Mouse (Mus musculus): ENCODE data around the gene Gm4788. TPM values are rescaled to one million over a fixed set of nuclear protein-coding genes. Genes with fewer than 3 reads are reported as not detected.
"Not testable (repeated sequence)": the region's sequence is repeated elsewhere in the genome, so short reads cannot be mapped to it uniquely, and the experiment has no call there.

Gene Gm4788
- total RNA-seq (2021), result not detected
- polyA plus RNA-seq (2012; rRNA removed), result not detected in 2 replicates
- long read RNA-seq, result 0 reads

DNA sequence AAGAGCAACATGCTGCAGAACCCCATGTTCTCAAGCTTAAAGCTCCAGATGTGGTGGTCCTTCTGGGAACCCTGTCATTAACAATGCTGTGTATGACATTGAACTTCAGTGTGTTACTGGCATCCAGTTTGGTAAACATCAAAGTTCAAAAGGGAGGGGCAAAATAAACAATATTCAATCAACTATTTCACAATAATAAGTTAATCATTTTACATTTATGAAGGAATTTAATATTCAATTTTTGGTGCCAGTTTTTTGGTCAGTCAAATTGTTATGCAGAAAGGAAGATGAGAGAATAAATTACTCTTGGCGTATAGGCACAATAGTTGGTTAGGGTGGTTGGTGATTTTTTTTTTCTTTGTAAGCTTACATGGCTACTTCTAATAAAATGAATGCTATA, at the start of gene Gm4788:
TSS of gene Gm4788 (minus strand) at position 101 of the 400 bp plus-strand sequence.
- H3K27me3 ChIP-seq (ENCODE audit: control insufficient read depth, insufficient read depth, low read length), result no peaks in the 10 kb centered on the region
- no peaks in the 10 kb centered on the region for H3K4me1 ChIP-seq (ENCODE audit: control insufficient read depth, insufficient read depth, low read length)
- intact Hi-C loops (cut with DNase I), result no loop called here
- no peak for DNase-seq
- H3K79me2 ChIP-seq (replicated peaks; ENCODE audit: control insufficient read depth, insufficient read depth, low read length), result no peaks in the 10 kb centered on the region
- H3K27ac ChIP-seq, result no peak within 1 kb of the TSS
- H3K36me3 ChIP-seq (ENCODE audit: control insufficient read depth, insufficient read depth, low read length), result no peaks in the 10 kb centered on the region
- TF ChIP-seq EP300 (IDR thresholded peaks at IDR 0.05; ENCODE audit: insufficient read depth, low read depth, low read length) (no peak), POLR2A (IDR thresholded peaks at IDR 0.05; ENCODE audit: insufficient read depth, low read depth, low read length) (no peak), CTCF (IDR thresholded peaks at IDR 0.05) (no peak)
- H3K9ac ChIP-seq (ENCODE audit: low read depth, low read length), result no peak within 1 kb of the TSS
- H3K4me3 ChIP-seq, result no peak within 1 kb of the TSS
- WGBS, result 84% methylated on average over 1 of the region's 1 CpGs

DNA sequence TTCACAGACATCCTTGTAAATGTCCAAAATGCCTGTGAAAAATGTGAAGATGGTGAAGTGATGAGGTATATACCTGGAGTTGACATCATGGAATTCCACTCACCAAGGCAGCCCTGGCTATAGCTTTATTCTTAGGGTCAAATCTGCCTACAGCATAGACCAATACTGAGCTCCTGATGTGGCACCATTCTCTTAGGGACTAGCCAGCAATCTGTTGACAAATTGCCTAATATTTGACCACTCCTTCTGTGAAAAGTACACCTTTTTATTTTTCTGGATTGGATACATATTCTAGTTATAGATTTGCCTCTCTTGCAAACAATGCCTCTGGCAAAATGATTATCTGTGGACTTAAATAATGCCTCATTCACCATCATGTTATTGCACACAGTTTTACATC, 27.6 kb upstream of the Gm4788 start:
- Histone ChIP-seq H3K36me3 (ENCODE audit: control insufficient read depth, insufficient read depth, low read length) (no peaks in the 10 kb centered on the region), H3K4me1 (ENCODE audit: control insufficient read depth, insufficient read depth, low read length) (no peaks in the 10 kb centered on the region), H3K9ac (ENCODE audit: low read depth, low read length) (no peak overlapping the region), H3K79me2 (replicated peaks; ENCODE audit: control insufficient read depth, insufficient read depth, low read length) (no peaks in the 10 kb centered on the region), H3K27ac (no peak overlapping the region), H3K27me3 (ENCODE audit: control insufficient read depth, insufficient read depth, low read length) (no peaks in the 10 kb centered on the region), H3K4me3 (no peak overlapping the region)
- intact Hi-C loops (cut with DNase I), result no loop called here
- no peak for TF ChIP-seq POLR2A (IDR thresholded peaks at IDR 0.05; ENCODE audit: insufficient read depth, low read depth, low read length)
- TF ChIP-seq EP300 (IDR thresholded peaks at IDR 0.05; ENCODE audit: insufficient read depth, low read depth, low read length), result no peak
- TF ChIP-seq CTCF (IDR thresholded peaks at IDR 0.05), result no peak
- DNase-seq, result no peak

DNA sequence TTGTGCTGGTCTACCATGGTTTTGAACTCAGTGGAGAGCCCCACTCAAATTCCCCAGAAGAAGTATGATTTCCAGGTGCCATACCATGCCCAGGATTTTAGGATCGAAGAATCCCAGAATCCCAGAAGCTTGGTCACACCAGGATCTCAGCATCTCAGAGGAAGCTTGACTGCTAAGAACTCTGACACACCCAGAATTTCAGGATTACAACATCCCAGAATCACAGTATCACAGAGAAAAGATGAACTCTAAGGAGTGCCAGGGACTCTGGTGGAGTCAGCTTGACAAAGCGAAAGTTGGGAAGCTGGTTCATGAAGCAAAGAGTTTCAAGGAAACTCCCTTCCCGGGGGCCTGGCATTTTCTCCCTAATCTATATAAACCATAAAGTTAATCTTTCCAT, 11.1 kb downstream of the Gm4788 start:
- 78% methylated on average over 3 of the region's 3 CpGs for WGBS

DNA sequence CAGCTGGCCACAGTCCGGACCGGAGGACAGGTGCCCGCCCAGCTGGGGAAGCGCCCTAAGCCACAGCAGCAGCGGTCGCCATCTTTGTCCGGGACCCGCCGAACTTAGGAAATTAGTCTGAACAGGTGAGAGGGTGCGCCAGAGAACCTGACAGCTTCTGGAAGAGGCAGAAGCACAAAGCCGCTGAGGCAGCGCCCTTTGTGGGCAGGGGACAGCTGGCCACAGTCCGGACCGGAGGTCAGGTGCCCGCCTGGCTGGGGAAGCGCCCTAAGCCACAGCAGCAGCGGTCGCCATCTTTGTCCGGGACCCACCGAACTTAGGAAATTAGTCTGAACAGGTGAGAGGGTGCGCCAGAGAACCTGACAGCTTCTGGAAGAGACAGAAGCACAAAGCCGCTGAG, 64.4 kb downstream of the Gm4788 start:
- H3K79me2 ChIP-seq (replicated peaks; ENCODE audit: control insufficient read depth, insufficient read depth, low read length); intact Hi-C loops (cut with DNase I); H3K4me3 ChIP-seq; H3K27ac ChIP-seq; H3K36me3 ChIP-seq (ENCODE audit: control insufficient read depth, insufficient read depth, low read length); H3K4me1 ChIP-seq (ENCODE audit: control insufficient read depth, insufficient read depth, low read length); H3K9ac ChIP-seq (ENCODE audit: low read depth, low read length); DNase-seq; H3K27me3 ChIP-seq (ENCODE audit: control insufficient read depth, insufficient read depth, low read length): not testable (repeated sequence)
- WGBS, result 77% methylated on average over 14 of the region's 22 CpGs

More for the DNA sequence above, 11.1 kb downstream of the Gm4788 start:
- H3K27me3 ChIP-seq (ENCODE audit: control insufficient read depth, insufficient read depth, low read length); H3K27ac ChIP-seq; H3K4me1 ChIP-seq (ENCODE audit: control insufficient read depth, insufficient read depth, low read length); H3K4me3 ChIP-seq; H3K79me2 ChIP-seq (replicated peaks; ENCODE audit: control insufficient read depth, insufficient read depth, low read length); H3K36me3 ChIP-seq (ENCODE audit: control insufficient read depth, insufficient read depth, low read length); intact Hi-C loops (cut with DNase I); H3K9ac ChIP-seq (ENCODE audit: low read depth, low read length); DNase-seq: not testable (repeated sequence)

DNA sequence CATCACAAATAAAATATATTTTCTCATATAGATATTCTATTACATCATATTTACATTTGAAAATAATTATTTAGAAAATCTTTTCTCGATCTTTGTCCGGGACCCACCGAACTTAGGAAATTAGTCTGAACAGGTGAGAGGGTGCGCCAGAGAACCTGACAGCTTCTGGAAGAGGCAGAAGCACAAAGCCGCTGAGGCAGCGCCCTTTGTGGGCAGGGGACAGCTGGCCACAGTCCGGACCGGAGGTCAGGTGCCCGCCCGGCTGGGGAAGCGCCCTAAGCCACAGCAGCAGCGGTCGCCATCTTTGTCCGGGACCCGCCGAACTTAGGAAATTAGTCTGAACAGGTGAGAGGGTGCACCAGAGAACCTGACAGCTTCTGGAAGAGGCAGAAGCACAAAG, 64.8 kb downstream of the Gm4788 start:
- H3K4me1 ChIP-seq (ENCODE audit: control insufficient read depth, insufficient read depth, low read length); DNase-seq; H3K27ac ChIP-seq; H3K9ac ChIP-seq (ENCODE audit: low read depth, low read length); H3K27me3 ChIP-seq (ENCODE audit: control insufficient read depth, insufficient read depth, low read length); H3K4me3 ChIP-seq; H3K79me2 ChIP-seq (replicated peaks; ENCODE audit: control insufficient read depth, insufficient read depth, low read length); H3K36me3 ChIP-seq (ENCODE audit: control insufficient read depth, insufficient read depth, low read length); intact Hi-C loops (cut with DNase I): not testable (repeated sequence)
- 92% methylated on average over 7 of the region's 16 CpGs for WGBS

DNA sequence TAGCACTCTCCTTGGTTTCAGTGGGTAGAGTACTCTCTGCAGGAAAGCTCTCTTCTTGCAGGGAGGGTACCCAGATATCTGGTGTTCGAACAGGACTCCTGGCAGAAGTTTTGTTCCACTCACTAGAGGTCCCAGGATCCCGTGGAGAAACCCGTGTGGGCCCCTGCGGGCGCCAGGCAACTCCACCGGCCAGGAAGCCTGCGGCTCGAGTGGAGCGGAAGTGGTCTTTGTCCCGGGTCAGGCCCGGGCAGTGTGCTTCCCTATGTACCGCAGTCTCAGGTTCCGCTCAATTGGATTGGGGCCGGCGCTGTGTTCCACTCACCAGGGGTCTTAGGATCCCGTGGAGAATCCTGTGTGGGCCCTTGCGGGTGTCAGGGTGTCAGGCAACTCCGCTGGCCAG, 131.1 kb downstream of the Gm4788 start:
- H3K79me2 ChIP-seq (replicated peaks; ENCODE audit: control insufficient read depth, insufficient read depth, low read length); DNase-seq; H3K9ac ChIP-seq (ENCODE audit: low read depth, low read length); intact Hi-C loops (cut with DNase I); H3K27ac ChIP-seq; H3K4me3 ChIP-seq; H3K36me3 ChIP-seq (ENCODE audit: control insufficient read depth, insufficient read depth, low read length); H3K4me1 ChIP-seq (ENCODE audit: control insufficient read depth, insufficient read depth, low read length); H3K27me3 ChIP-seq (ENCODE audit: control insufficient read depth, insufficient read depth, low read length): not testable (repeated sequence)
- WGBS, result 87% methylated on average over 18 of the region's 18 CpGs

Other genes starting within 250 kb of the Gm4788 start
- gene Cfhr1, start 221.0 kb downstream of the Gm4788 start, total RNA-seq (2021), result not detected
- gene Cfhr1, start 221.0 kb downstream of the Gm4788 start, polyA plus RNA-seq (2012; rRNA removed), result not detected in 2 replicates
- gene Cfhr2, start 77.5 kb upstream of the Gm4788 start, total RNA-seq (2021), result 1 to 10 TPM in 1 of 2 experiments, under 1 TPM in 1; 0.73 to 1.2 TPM
- gene Cfhr2, start 77.5 kb upstream of the Gm4788 start, polyA plus RNA-seq (2012; rRNA removed), result not detected in 2 replicates